Mouse (Mus musculus) kidney, postnatal 4 days (tissue): Measurements from ENCODE around the gene Clpsl2.
"Not testable (repeated sequence)": the region's sequence is repeated elsewhere in the genome, so short reads cannot be mapped to it uniquely, and the experiment has no call there.

Experiments
- DNase-seq, 2 experiments: peaks; one replicate each; pipeline ENCODE4 v3.0.0; 2021; ENCODE audit warnings: mixed read lengths in 2 of 2

Gene Clpsl2

DNA sequence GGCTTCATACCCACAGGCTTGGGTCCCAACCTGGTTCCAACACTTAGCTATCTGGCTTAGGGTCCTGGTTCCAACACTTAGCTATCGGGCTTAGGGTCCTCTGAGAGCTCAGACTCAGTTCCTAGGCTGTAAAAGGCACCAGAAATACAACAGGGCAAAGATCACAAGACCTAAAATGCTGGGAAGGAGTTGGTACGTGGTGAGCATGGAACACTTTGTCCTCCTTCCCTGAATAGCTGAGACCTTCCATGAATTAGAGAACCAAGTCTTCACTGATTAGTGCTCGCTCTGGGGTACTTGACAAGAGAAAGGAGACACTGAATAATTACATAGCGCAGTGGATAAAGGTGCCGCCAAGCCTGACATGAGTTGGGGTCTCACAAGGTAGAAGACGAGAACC is 27.3 kb upstream of the Clpsl2 start:
- DNase-seq: no peak

DNA sequence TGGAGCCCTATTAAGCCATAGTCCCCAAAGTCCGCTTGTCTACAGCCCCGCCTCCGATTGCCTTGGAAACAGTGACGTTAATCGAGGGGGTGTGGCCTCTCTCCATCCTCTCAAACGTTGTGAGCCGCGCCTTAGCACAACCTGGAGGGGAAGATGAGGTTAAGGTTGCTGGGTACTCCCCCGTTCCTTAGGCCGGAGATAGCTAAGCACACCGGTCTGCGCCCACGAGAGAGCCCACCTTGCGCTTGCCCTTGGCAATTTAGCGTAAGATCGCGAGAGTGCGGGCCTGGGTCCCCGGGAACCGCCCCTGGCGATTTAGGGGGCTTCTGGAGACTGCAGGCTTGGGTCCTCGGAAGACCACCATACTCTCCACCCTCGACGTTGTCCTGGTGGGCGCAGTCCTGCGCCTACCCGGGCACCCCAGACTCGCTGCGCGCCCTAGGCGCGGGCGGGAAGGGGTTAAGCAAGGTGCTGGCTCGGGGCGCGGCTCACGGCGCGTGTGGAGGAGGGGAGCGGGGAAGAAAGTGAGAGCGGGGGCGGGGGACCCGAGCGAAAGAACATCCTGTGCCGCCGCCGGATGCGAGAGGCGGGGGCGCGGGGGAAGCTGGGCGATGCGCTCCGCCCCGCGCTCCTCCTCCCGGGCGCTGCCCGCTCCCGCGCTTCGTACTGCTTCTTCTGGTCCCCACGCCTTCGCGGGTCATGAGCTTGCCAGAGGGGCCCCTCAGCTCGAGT is 26.4 kb upstream of the Clpsl2 start:
- DNase-seq: peak; percentile 91 to 93

DNA sequence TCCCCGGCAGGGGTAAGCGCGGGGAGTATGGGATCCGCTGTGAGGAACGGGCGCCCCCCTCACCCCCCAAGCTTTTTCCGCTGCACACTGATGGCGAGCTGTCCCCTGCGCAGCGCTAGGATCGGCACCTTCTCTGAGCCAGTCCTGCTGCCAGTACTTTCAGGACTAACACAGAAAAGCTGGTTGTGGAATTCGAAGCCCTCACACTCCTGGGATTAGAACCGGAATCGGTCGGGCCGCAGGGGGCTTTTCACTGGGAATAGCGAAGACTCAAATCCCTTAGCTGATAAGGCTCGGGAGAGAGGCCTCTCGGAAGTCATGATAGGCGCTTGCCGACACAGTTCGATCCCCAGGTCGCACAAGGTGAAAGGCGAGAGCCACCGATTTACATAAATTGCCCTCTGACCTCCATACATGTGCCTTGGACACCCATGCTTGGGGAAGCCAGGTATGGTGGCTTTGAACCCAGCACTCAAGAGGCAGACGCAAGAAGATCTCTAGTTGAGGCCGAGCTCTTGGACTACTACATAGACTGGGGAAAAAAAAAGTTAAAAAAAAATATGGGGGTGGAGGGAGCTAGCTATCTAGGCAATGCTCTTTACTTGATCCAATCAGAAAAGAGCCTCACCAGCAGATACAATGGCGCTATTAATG is 25.7 kb upstream of the Clpsl2 start:
- no peak for DNase-seq

DNA sequence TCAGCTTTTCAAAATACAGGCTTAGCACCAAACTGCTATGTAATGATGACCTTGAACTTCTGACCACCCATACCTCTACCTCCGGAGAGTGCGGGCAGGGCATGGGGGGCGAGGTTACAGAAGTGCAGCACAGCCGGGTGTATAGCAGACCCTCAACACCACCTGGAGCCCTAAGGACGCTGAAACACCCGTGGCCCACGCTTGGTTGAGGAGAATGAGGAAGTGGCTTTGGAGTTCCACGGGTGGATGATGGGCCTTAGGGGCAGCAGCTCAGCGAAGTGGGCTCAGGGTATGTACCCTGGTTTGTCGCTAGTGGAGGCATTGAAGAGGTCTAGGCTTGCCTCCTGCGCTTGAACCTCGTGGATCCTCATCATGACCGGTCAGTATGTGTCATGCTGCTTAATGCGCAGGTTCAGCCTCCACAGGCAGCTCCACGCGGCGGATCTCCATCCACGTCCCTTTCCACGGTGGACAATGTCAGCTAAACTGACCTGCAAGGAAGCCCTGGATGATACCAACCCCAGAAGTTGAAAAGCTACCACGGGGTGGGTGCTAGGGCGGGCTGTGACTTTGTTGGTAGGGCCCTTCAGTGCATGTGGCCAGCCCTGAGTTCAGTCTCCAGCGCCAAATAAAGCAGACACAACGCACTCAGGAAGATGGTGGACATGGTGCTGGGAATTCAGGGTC is 25.1 kb upstream of the Clpsl2 start:
- DNase-seq: no peak

DNA sequence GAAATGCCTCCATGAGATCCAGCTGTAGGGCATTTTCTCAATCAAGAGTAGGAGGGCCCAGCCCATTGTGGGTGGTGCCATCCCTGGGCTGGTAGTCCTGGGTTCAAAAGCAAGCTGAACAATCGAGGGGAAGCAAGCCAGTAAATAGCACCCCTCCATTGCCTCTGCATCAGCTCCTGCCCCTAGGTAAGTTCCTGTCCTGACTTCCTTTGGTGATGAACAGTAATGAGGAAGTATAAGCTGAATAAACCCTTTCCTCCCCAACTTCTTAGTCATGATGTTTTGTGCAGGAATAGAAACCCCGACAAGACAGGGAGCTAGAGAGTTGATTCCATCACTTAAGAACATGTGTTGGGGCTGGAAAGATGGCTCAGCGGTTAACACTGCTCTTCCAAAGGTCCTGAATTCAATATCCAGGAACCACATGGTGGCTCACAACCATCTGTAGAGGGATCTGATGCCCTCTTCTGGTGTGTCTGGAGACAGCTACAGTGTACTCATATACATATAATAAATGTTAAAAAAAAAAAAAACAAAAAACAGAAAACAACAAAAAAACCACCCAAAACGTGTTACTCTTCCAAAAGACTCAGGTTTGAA is 24.3 kb upstream of the Clpsl2 start:
- DNase-seq: no peak

DNA sequence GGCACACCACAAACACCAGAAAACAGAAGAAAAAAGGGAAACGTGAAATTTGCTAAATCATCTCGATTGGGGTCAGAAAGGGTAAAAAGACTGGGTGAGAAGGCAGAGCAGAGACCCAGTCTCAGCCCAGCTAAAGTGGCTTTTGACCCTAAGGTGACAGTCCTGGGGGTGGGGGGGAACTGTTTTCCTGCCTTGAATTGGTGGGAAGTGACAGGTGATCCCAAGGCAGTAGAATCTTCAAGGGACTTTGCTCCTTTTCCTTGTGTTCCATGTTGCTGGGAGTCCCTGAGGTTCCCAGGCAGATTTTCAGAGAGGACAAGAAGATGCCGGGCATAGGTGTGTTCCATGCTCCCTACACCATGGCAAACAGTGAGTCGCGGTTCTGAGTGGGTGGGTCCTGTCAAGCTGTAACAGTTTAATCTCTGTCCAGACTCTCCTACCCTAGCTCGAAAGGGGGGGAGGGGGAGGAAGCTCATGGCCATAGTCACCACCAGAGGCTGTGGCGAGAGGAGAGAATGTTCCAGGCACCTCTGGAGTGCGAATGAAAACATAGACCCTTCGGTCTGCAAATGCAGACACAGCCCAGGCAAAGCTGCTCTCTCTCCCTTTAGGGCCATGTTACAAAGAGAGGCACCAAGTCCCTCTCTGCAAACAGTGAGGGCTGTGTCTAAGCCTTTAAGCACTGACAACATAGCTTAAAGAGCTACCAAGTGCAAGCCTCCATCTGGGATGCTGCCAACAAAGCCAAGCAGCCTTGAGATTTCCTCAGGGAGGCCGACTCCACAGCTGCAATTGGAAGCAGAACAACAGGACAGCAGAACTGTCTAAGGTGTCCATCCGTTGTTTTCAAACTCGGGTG is 21.8 kb upstream of the Clpsl2 start:
- DNase-seq: peak in 1 of 2 experiments; percentile 41

DNA sequence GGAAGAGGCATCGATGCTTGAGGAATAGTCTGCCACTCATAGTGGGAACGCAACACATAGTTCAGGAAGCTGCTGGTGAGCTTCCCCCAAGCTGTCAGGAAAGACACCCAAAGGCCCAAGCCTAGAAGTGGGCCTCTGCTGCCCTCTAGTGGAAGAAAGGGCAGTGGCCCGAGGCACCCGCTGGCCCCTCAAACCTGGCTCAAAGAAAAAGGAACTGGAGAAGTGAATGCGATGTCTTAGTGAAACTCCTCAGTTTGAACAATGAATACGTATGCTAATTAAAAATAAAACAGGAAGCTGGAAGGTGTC is 21.2 kb upstream of the Clpsl2 start:
- peak; percentile 90 to 91 for DNase-seq

DNA sequence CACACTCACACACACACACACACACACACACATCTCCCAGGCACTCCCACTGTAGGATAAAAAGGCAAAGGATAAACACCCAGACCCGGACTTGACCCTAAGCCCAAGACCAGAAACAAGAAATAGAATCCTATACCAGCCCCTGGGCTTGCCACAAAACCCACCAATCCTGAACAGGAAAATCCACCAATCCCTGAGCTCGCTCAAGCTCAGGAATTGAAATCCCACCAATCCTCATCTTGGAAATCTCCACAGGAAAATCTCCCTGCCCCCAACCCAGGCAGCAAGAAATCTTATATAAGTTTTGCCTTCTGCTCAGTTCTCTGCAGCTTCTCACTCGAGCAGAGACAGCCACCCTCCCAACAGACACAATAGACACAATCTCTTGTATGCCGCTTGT is 20.1 kb upstream of the Clpsl2 start:
- no peak for DNase-seq

DNA sequence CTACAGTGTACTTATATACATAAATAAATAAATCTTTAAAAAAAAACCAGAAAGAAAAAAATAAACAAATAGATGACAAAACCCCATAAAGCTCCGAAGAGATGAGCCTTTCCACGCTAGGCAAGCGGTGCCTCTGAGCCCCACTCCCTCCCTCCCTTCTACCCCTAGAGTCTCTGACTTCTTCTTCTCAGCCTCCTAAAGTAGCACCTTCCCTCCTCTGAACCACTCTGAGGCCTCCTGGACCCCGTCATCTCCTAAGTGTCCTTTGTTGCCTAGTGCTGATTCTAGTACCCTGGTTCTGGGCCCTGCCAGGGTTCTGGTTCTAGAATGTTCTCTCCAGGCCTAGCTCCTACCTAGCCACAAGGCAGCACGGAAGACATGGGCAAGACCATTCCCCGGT is 18.7 kb upstream of the Clpsl2 start, which contains the start of gene Armc12:
Armc12 (plus strand) TSS at position 301 of the 400 bp plus-strand sequence.
- DNase-seq: no peak

DNA sequence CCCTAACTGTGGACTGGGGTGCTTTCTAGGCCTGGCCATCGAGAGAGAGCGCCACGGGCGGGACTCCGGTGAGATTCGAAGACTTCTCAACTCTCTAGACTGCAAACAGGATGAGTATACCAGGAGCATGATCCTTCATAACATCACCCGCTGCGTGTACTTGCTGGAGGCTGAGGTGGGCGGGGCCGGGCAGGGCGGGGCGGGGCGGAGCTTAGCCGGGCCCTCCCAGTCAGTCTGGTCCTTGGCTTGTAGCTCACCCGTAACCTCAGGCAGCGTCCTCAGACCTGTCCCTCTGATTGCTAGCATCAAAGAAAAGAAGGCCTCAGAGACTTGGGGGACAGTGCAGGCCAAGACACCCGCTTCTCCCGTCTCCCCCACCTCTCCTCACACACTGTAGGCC is 17.3 kb upstream of the Clpsl2 start:
- DNase-seq: peak; percentile 33 to 49

DNA sequence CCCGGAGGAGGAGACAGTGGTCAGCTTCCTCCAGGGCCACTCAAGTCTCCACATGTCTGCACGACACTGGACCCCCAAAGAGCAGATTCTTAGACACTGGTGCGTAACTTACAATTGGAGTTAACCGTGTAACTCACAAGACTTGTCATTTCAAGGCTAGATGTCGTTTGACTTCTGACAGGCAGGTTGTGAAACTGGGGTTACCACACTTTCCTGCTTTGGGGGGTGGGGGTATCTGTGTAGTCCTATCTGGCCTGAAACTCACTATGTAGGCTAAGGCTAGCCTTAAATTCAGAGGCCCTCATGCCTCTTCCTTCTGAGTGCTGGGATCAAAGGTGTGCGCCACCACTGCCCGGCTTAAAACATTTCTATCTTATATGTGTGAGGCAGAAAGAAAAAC is 16.7 kb upstream of the Clpsl2 start:
- DNase-seq: no peak

DNA sequence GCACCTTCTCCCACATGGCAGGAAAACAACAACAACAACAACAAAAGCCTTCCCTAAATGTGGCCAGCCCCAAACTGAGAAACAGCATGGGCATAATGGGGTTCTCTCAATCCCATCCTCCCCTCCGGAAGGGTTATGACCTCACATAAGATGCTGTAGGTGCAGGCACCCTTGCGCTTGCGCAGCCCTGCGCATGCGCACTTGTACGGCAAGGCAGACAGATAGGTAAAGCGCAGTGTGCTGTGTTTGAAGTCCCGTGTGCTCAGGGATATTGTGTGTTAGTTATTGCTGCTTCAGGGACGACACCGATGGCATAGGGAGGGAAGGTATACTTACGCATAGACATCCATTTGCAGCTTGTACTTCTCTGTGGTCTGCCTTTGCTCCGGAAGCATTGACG is 15.9 kb upstream of the Clpsl2 start:
- DNase-seq: no peak

DNA sequence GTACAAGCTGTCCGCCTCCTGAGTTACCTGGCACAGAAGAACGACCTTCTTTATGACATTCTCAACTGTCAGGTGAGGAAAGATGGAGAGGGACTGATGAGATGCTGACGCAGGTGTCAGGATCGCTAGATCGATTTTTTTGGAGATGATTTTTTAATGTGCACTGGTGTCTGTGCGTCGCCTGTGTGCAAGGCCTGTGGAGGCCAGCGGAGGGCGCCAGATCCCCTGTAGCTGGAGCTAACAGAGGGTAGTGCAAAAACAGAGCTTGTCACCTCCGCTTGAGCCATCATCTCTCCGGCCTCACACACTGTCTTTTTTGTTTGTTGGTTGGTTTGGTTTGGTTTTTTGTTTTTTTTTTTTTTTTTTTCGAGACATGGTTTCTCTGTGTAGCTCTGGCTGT is 11.3 kb upstream of the Clpsl2 start:
- DNase-seq: no peak

DNA sequence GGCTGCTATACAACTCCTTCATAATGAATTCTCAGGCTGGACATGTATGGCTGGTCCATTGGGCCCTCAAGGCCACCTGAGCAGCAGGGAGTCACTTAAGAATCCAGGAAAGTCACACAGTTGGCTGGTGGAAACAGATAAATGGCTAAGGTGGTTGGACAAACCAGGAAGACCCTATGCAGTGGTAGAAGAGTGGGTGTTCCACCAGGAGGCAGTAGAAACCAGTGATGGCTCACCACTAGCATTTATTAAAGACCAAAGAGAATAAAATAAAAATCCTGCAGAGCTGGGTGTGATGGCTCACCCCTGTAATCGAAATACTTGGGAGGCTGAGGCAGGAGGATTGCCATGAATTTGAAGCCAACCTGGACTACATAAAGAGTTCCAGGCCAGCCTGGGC is 2.3 kb upstream of the Clpsl2 start:
- peak; percentile 26 to 42 for DNase-seq

DNA sequence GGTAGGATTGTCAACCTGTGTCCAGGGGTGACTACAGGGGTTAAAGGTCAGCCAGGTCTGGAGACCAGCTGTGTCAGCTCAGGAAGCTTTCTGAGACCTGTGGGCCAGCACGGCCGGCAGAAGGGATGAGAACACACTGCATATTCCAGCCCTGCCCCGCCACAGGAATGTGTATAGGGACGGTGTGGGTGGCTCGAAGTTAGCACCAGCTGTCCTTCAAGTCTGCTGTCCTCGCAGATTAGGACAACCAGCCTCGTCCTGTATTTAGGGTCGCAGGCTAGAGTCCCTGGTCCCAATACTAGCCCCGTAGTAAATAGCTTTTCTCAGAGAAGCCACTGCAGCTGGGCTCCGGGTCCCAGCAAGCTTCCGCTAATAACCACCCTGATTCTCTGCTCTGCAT is 661 bp upstream of the Clpsl2 start:
- DNase-seq: no peak

DNA sequence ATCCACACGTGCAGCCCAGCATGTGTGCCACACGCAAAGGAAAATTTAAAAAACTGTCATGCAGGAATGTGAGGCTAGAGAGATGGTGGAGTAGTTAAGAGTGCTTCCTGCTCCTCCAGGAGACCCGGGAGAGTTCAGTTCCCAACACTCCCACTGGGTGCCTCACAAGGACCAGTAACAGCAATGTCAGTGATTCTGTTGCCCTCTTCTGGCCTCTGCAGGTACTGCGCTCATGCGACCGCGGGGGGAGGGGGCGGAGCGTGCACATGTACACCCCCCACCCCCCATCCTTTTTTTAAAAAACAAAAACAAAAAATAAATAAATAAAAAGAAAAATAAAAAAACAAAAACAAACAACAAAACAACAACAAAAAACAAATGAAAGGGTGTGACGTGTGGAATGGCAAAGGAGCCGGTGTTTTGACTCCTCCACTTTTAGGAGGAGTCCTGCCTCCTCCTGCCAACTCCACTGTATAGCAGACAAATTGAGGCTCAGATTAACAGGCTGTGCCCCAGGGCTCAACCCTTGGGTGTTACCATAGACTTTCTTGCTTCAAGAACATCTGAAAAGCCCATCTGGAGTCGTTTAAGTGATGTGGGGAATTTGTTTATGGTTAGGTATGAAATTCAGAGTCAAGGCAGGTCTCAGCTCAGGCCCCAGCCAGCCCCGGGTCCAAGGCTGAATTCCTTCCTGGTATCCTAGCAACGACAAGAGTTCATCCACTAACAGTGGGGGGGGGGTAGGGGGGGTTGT is 4.0 kb downstream of the Clpsl2 start:
- DNase-seq: peak; percentile 81 to 85

DNA sequence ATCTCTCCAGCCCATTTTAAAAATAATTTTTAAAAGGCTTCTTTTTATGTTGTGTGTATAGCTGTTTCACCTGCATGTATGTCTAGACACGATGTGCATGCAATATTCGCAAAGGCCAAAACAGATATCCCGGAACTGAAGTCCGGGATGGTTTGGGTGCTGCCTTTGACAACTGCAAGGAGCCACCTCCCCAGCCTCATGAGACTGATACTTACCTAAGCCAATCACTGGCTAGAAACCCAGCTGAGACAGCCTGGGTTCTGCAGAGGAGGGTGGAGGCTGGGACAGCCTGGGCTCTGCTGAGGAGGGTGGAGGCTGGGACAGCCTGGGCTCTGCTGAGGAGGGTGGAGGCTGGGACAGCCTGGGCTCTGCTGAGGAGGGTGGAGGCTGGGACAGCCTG is 4.8 kb downstream of the Clpsl2 start:
- not testable (repeated sequence) for DNase-seq

DNA sequence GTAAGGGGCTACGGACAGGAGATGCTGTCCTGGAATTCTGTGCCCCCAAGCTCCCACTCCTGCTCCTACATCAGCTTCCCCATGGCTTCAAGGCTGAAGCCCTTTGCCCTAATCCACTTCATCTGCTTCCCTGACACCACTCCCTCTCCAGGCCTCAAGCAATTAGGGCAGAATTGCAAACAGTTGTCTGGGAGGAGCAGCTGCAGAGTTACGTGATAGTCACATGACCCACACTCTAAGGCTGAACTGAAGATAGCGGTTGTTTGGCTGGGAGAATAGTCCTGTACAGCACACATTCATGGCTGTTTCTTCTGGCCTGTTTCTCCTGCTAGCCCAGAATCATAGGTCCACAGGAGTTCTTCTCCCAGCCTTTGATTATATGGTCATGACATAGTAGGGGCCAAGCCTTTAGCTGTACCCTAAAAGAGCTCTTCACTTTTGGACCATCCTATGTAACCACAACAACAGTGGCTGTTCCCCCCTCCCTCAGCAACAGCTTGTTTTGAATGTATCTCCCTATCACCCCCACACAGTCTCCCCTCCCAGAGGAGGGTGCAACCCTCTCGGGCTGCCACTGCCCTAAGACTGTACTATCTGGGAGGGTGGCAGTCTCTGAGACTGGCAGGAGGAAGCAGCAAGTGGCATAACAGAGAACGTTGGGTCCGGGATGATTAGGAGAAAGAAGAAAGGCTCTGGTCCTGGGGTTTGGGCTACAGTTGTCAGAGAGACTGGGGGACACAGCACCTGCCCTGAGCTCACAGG is 7.6 kb downstream of the Clpsl2 start:
- no peak for DNase-seq

DNA sequence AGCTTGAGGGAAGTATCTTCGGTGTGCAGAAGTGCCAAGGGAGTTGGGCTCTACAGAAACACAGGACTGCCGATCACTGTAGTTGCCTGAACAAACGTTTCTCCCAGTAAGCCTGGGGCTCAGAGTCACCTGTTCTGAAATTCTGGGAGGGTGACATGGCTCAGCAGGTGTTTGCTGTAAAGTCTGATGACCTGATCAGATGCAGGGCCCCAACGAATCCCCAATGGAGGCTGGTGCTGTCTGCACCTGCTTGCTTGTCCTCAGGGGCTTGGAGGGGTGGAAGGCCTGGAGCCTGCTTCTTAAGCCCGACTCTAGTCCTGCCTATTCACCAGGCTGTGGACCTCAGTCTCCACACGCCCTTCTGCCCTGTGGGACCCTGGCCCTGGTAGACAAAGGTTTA is 8.6 kb downstream of the Clpsl2 start:
- no peak for DNase-seq

DNA sequence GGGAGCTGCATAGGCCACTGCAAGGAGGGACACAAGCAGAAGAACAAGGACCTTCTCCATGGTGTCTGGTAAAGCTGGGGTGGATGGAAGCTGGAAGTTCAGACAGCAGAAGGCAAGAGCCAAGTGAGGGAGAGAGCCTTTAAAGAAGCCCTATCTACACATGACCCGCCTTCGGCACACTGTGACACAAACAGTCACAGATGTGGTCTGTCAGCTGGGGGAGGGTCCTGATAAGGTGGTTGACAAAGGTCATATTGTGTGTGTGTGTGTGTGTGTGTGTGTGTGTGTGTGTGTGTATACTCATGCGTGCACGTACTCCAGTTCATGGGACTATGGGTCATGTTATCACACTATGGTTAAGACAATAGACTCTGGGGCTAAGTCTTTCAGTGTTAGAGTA is 11.4 kb downstream of the Clpsl2 start, which contains the start of gene Clps:
Clps (minus strand) TSS at position 169 of the 400 bp plus-strand sequence.
- no peak for DNase-seq

DNA sequence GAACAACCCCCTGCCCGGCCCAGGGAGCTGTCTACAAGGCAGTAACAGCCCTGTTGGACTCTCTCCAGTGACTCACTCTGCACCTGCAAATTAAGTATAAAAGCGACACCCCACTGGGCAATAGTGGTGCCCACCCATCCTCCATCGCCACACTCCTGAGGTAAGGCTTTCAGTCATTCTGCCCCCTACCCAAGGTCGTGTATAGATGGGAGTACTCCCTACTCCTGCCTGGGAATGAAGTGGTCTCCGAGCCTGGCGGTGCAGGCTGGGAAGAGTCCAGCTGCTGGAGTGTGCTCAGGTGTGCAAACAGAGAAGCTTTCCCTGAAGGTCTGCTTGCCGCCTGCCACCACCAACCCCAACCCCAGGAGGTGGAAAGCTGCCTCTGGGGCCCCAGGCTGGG is 12.4 kb downstream of the Clpsl2 start:
- no peak for DNase-seq
